Comparison of ENCODE assay signal across 7 mouse cellular contexts in genomic region chr13:116308933-116309583, GRCm38 (mm10). TPM values are rescaled to one million over a fixed set of nuclear protein-coding genes. Genes with fewer than 3 reads are reported as not detected.
DNase-seq lines count a peak whose midpoint lies in the region; ATAC-seq and TF ChIP-seq lines count a peak whose summit lies in the region.

No protein-coding gene starts in this region.

- no peak for TF ChIP-seq CTCF in lung, embryonic 14.5 days (IDR thresholded peaks at IDR 0.05; ENCODE audit: low read depth)

- H3K27ac ChIP-seq in lung, embryonic 14.5 days (ENCODE audit: low read depth): no peak overlapping the region
- peak overlapping the region; percentile 71 for H3K27ac ChIP-seq in forebrain, embryonic 12.5 days
- H3K27ac ChIP-seq in limb, embryonic 15.5 days: no peak overlapping the region
- H3K27ac ChIP-seq in stomach, embryonic 14.5 days (ENCODE audit: low read length): peak overlapping the region; percentile 89

- peak overlapping the region; percentile 55 for H3K4me3 ChIP-seq in lung, embryonic 14.5 days (ENCODE audit: low read depth, low read length)
- peak overlapping the region; percentile 54 for H3K4me3 ChIP-seq in forebrain, embryonic 12.5 days (replicated peaks)
- peak overlapping the region; percentile 60 for H3K4me3 ChIP-seq in limb, embryonic 15.5 days
- H3K4me3 ChIP-seq in stomach, embryonic 14.5 days (ENCODE audit: low read depth, low read length): peak overlapping the region; percentile 81

- ATAC-seq in lung, embryonic 14.5 days (ENCODE audit: insufficient read depth): peak; percentile 52
- ATAC-seq in forebrain, embryonic 12.5 days (ENCODE audit: low FRiP score): peak; percentile 42
- ATAC-seq in limb, embryonic 15.5 days (ENCODE audit: insufficient number of reproducible peaks, low FRiP score, low TSS enrichment, low read depth): peak; percentile 20; the same call in 1 of the 2 replicates
- peak; percentile 20; the same call in 1 of the 2 replicates for ATAC-seq in stomach, embryonic 14.5 days (ENCODE audit: insufficient number of reproducible peaks, insufficient read depth, low FRiP score, low read depth)

- no peaks in the 10 kb centered on the region for H3K4me1 ChIP-seq in lung, embryonic 14.5 days (ENCODE audit: insufficient read depth)
- H3K4me1 ChIP-seq in forebrain, embryonic 12.5 days: peaks cover 14% of the 10 kb centered on the region; the same call in 1 of the 2 replicates
- H3K4me1 ChIP-seq in limb, embryonic 15.5 days: peaks cover 18% of the 10 kb centered on the region
- peaks cover 4% of the 10 kb centered on the region; the same call in 1 of the 2 replicates for H3K4me1 ChIP-seq in stomach, embryonic 14.5 days (ENCODE audit: control insufficient read depth, insufficient read depth, low read length)

- WGBS in lung, embryonic 14.5 days: 1% methylated on average over 17 of the region's 18 CpGs
- under 1% methylated on average over 18 of the region's 18 CpGs for WGBS in forebrain, embryonic 12.5 days
- under 1% methylated on average over 18 of the region's 18 CpGs for WGBS in limb, embryonic 15.5 days
- under 1% methylated on average over 18 of the region's 18 CpGs for WGBS in stomach, embryonic 14.5 days

- peaks cover 78% of the 10 kb centered on the region for H3K27me3 ChIP-seq in lung, embryonic 14.5 days (ENCODE audit: insufficient read depth, low read length)
- H3K27me3 ChIP-seq in forebrain, embryonic 12.5 days: peaks cover 83% of the 10 kb centered on the region
- H3K27me3 ChIP-seq in limb, embryonic 15.5 days: peaks cover 85% of the 10 kb centered on the region
- H3K27me3 ChIP-seq in stomach, embryonic 14.5 days (ENCODE audit: control insufficient read depth, insufficient read depth, low read length): peaks cover 4% of the 10 kb centered on the region; the same call in 1 of the 2 replicates

- H3K36me3 ChIP-seq in lung, embryonic 14.5 days (ENCODE audit: insufficient read depth): no peaks in the 10 kb centered on the region
- H3K36me3 ChIP-seq in forebrain, embryonic 12.5 days (replicated peaks): no peaks in the 10 kb centered on the region
- H3K36me3 ChIP-seq in limb, embryonic 15.5 days: no peaks in the 10 kb centered on the region
- no peaks in the 10 kb centered on the region for H3K36me3 ChIP-seq in stomach, embryonic 14.5 days (ENCODE audit: control insufficient read depth, insufficient read depth, low read length)

- 0 out of 2 replicates have a peak overlapping the region, but pooled peaks have one; percentile 32 for H3K9ac ChIP-seq in lung, embryonic 14.5 days
- peak overlapping the region; percentile 61; the same call in 1 of the 2 replicates for H3K9ac ChIP-seq in forebrain, embryonic 12.5 days
- no peak overlapping the region for H3K9ac ChIP-seq in limb, embryonic 15.5 days
- H3K9ac ChIP-seq in stomach, embryonic 14.5 days (replicated peaks; ENCODE audit: low read depth, low read length): peak overlapping the region; percentile 89

- H3K4me2 ChIP-seq in lung, embryonic 14.5 days: peak overlapping the region; percentile 95
- peak overlapping the region; percentile 83 for H3K4me2 ChIP-seq in forebrain, embryonic 12.5 days
- H3K4me2 ChIP-seq in limb, embryonic 15.5 days: peak overlapping the region; percentile 98
- peak overlapping the region; percentile 74 for H3K4me2 ChIP-seq in stomach, embryonic 14.5 days (replicated peaks; ENCODE audit: low read depth, low read length)

- DNase-seq in lung, embryonic 14.5 days: no peak
- no peak for DNase-seq in lung, postnatal 4 days
- DNase-seq in frontal cortex, postnatal 10 days (ENCODE audit: low spot score in 2 of 2): no peak
- no peak for DNase-seq in lung, postnatal 10 days

- H3K9me3 ChIP-seq in lung, embryonic 14.5 days (ENCODE audit: low read depth, low read length): no peaks in the 10 kb centered on the region
- H3K9me3 ChIP-seq in forebrain, embryonic 12.5 days: no peaks in the 10 kb centered on the region
- no peaks in the 10 kb centered on the region for H3K9me3 ChIP-seq in limb, embryonic 15.5 days
- H3K9me3 ChIP-seq in stomach, embryonic 14.5 days (ENCODE audit: control insufficient read depth, low read depth, low read length): no peaks in the 10 kb centered on the region

RNA-seq across cellular contexts. Expression of gene Isl1, which starts 0.4 kb away (rescaled TPM):
- polyA plus RNA-seq in lung, embryonic 14.5 days (2014; fragmentation: Nextera tagmentation; extraction: Ambion mirVana): 1.6 and 1.8 TPM in 2 replicates
- 65.6 and 74.4 TPM in 2 replicates for polyA plus RNA-seq in forebrain, embryonic 12.5 days (2016; fragmentation: Nextera tagmentation; extraction: Ambion mirVana)
- 1.1 and 1.5 TPM in 2 replicates for polyA plus RNA-seq in limb, embryonic 15.5 days (2015; fragmentation: Nextera tagmentation; extraction: Ambion mirVana)
- polyA plus RNA-seq in stomach, embryonic 14.5 days (2014; fragmentation: Nextera tagmentation; extraction: Ambion mirVana): 51.8 and 54.2 TPM in 2 replicates

Comparison
In these comparisons a context has a peak if more than half of its experiments do, and no peak if none do; other contexts are left out.
1. H3K27ac ChIP-seq: peak in forebrain, embryonic 12.5 days (single experiment) and stomach, embryonic 14.5 days (single experiment); none in lung, embryonic 14.5 days (single experiment) and limb, embryonic 15.5 days (single experiment).
2. RNA of gene Isl1, which starts 0.4 kb away (polyA plus RNA-seq): 65.6 to 74.4 TPM in forebrain, embryonic 12.5 days and 51.8 to 54.2 TPM in stomach, embryonic 14.5 days; 1.6 to 1.8 TPM in lung, embryonic 14.5 days and 1.1 to 1.5 TPM in limb, embryonic 15.5 days; every median in the first group is over 10 times any median in the second.
3. Peak in every context shown above with its lines, with median percentiles within 50 percentile points of each other: ATAC-seq, H3K4me2 ChIP-seq and H3K4me3 ChIP-seq.